Mouse (Mus musculus) MEL (cell line): ENCODE data around the gene Homer3. TPM values are rescaled to one million over a fixed set of nuclear protein-coding genes. Genes with fewer than 3 reads are reported as not detected.

ENCODE experiments used
- DNase-seq: peaks from one replicate; pipeline ENCODE4 v3.0.0; 2011; ENCODE audit warnings: low read depth, low spot score
- H3K27ac ChIP-seq: 2 replicates; pipeline ENCODE4 v1.5.1; 2012; ENCODE audit warnings: low read depth, mild to moderate bottlenecking, control low read depth, low read length, moderate library complexity; ENCODE audit not compliant: control insufficient read depth
- H3K27me3 ChIP-seq, 2 experiments: fragments of 150-350 bp in 1 of 2; sonication (generic) in 1 of 2; 2 replicates each; pipeline ENCODE4 v1.6.1; 2012; ENCODE audit warnings: low read length in 2 of 2, mild to moderate bottlenecking in 2 of 2, improper control_type of control experiment in 1 of 2, moderate library complexity in 1 of 2; ENCODE audit not compliant: insufficient read depth in 2 of 2, control insufficient read depth in 1 of 2
- H3K36me3 ChIP-seq, 2 experiments: 2 replicates each; pipeline ENCODE4 v1.6.1; 2012 to 2014; ENCODE audit warnings: low read length in 2 of 2, improper control_type of control experiment in 1 of 2, inconsistent platforms in 1 of 2, mild to moderate bottlenecking in 1 of 2; ENCODE audit not compliant: insufficient read depth in 2 of 2, control insufficient read depth in 1 of 2
- H3K4me1 ChIP-seq, 2 experiments: fragments of 150-350 bp in 1 of 2; sonication (generic) in 1 of 2; 2 replicates each; pipeline ENCODE4 v1.6.1; 2012; ENCODE audit warnings: low read length in 2 of 2, improper control_type of control experiment in 1 of 2, mild to moderate bottlenecking in 1 of 2; ENCODE audit not compliant: insufficient read depth in 2 of 2, control insufficient read depth in 1 of 2
- H3K4me3 ChIP-seq, 2 experiments: fragments of 150-350 bp in 1 of 2; sonication (generic) in 1 of 2; 2 replicates each; pipeline ENCODE4 v1.5.1; 2012; ENCODE audit warnings: low read depth in 2 of 2, low read length in 2 of 2, mild to moderate bottlenecking in 2 of 2, moderate library complexity in 2 of 2, control low read depth in 1 of 2, improper control_type of control experiment in 1 of 2; ENCODE audit not compliant: control insufficient read depth in 1 of 2, insufficient read depth in 1 of 2
- H3K79me2 ChIP-seq: 2 replicates; pipeline ENCODE4 v1.6.1; 2012; ENCODE audit warnings: mild to moderate bottlenecking, low read length, moderate library complexity; ENCODE audit not compliant: control insufficient read depth, poor library complexity, insufficient read depth
- H3K9ac ChIP-seq: 2 replicates; pipeline ENCODE4 v1.6.1; 2012; ENCODE audit warnings: low read depth, mild to moderate bottlenecking, control low read depth, low read length, moderate library complexity; ENCODE audit not compliant: control insufficient read depth, poor library complexity, severe bottlenecking
- H3K9me3 ChIP-seq: fragments of 150-350 bp; sonication (generic); replicated peaks from 2 replicates; pipeline ENCODE4 v1.6.1; 2012; ENCODE audit warnings: mild to moderate bottlenecking, low read length, improper control_type of control experiment, moderate library complexity; ENCODE audit not compliant: insufficient read depth
- BHLHE40 ChIP-seq: IDR thresholded peaks from 2 replicates; pipeline ENCODE4 v1.6.1; 2012; ENCODE audit warnings: low read depth, mild to moderate bottlenecking, inconsistent platforms, low read length, improper control_type of control experiment, borderline replicate concordance
- CTCF ChIP-seq, 3 experiments: IDR thresholded peaks in 2 of 3; conservative IDR thresholded peaks in 1 of 3; 2 replicates each; pipeline ENCODE4 v1.5.1; 2011 to 2012; ENCODE audit warnings: low read length in 3 of 3, low read depth in 2 of 3, mild to moderate bottlenecking in 2 of 3, improper control_type of control experiment in 1 of 3, inconsistent platforms in 1 of 3, mixed read lengths in 1 of 3, moderate library complexity in 1 of 3; ENCODE audit not compliant: control insufficient read depth in 1 of 3, insufficient read depth in 1 of 3, poor library complexity in 1 of 3, severe bottlenecking in 1 of 3
- E2F4 ChIP-seq: IDR thresholded peaks from 2 replicates; pipeline ENCODE4 v1.6.1; 2011; ENCODE audit warnings: low read depth, low read length, improper control_type of control experiment, borderline replicate concordance
- KAT2A ChIP-seq: conservative IDR thresholded peaks from 2 replicates; pipeline ENCODE4 v1.6.1; 2012; ENCODE audit warnings: low read depth, low read length, improper control_type of control experiment, inconsistent platforms
- MAFK ChIP-seq: IDR thresholded peaks from 2 replicates; pipeline ENCODE4 v1.6.1; 2011; ENCODE audit warnings: low read depth, mild to moderate bottlenecking, low read length, improper control_type of control experiment, borderline replicate concordance
- MAX ChIP-seq: IDR thresholded peaks from 2 replicates; pipeline ENCODE4 v1.6.1; 2011; ENCODE audit warnings: low read length, improper control_type of control experiment
- MAZ ChIP-seq: IDR thresholded peaks from 2 replicates; pipeline ENCODE4 v1.6.1; 2012; ENCODE audit warnings: low read depth, mild to moderate bottlenecking, inconsistent platforms, low read length, improper control_type of control experiment
- MXI1 ChIP-seq: IDR thresholded peaks from 2 replicates; pipeline ENCODE4 v1.6.1; 2011; ENCODE audit warnings: mild to moderate bottlenecking, low read depth, low read length, improper control_type of control experiment
- MYB ChIP-seq: IDR thresholded peaks from 2 replicates; pipeline ENCODE4 v1.6.1; 2011; ENCODE audit warnings: mild to moderate bottlenecking, low read depth, low read length, improper control_type of control experiment
- MYC ChIP-seq: IDR thresholded peaks from 2 replicates; pipeline ENCODE4 v1.6.1; 2011; ENCODE audit warnings: low read depth, mild to moderate bottlenecking, low read length, improper control_type of control experiment, moderate library complexity
- NELFE ChIP-seq: IDR thresholded peaks from 2 replicates; pipeline ENCODE4 v1.6.1; 2011; ENCODE audit warnings: low read depth, low read length, improper control_type of control experiment
- POLR2A ChIP-seq, 2 experiments: IDR thresholded peaks; 2 replicates each; pipeline ENCODE4 v1.6.1; 2011 to 2012; ENCODE audit warnings: low read length in 2 of 2, mild to moderate bottlenecking in 2 of 2, control low read depth in 1 of 2, improper control_type of control experiment in 1 of 2, low read depth in 1 of 2, moderate library complexity in 1 of 2; ENCODE audit not compliant: control insufficient read depth in 1 of 2, insufficient read depth in 1 of 2, poor library complexity in 1 of 2
- POLR2AphosphoS5 ChIP-seq: IDR thresholded peaks from 2 replicates; pipeline ENCODE4 v1.6.1; 2012; ENCODE audit warnings: low read depth, borderline replicate concordance, mild to moderate bottlenecking, inconsistent platforms, low read length, moderate library complexity, mixed read lengths
- RAD21 ChIP-seq: IDR thresholded peaks from 2 replicates; pipeline ENCODE4 v1.6.1; 2011; ENCODE audit warnings: mild to moderate bottlenecking, low read depth, low read length, improper control_type of control experiment
- RCOR1 ChIP-seq: IDR thresholded peaks from 2 replicates; pipeline ENCODE4 v1.6.1; 2012; ENCODE audit warnings: low read depth, mild to moderate bottlenecking, inconsistent platforms, low read length, improper control_type of control experiment
- SIN3A ChIP-seq: IDR thresholded peaks from 2 replicates; pipeline ENCODE4 v1.6.1; 2012; ENCODE audit warnings: low read length, improper control_type of control experiment, inconsistent platforms
- SMC3 ChIP-seq: IDR thresholded peaks from 2 replicates; pipeline ENCODE4 v1.6.1; 2011; ENCODE audit warnings: low read depth, low read length, improper control_type of control experiment
- TBP ChIP-seq: IDR thresholded peaks from 2 replicates; pipeline ENCODE4 v1.8.0; 2011; ENCODE audit warnings: low read depth, low read length, improper control_type of control experiment
- USF1 ChIP-seq: IDR thresholded peaks from 2 replicates; pipeline ENCODE4 v1.6.1; 2014; ENCODE audit warnings: low read depth, mild to moderate bottlenecking, inconsistent platforms, low read length, improper control_type of control experiment, moderate library complexity
- USF2 ChIP-seq, 2 experiments: IDR thresholded peaks; 2 replicates each; pipeline ENCODE4 v1.6.1; 2011 to 2012; ENCODE audit warnings: improper control_type of control experiment in 2 of 2, low read length in 2 of 2, borderline replicate concordance in 1 of 2, inconsistent platforms in 1 of 2, low read depth in 1 of 2, mild to moderate bottlenecking in 1 of 2; ENCODE audit not compliant: insufficient read depth in 1 of 2
- ZC3H11A ChIP-seq: IDR thresholded peaks from 2 replicates; pipeline ENCODE4 v1.6.1; 2012; ENCODE audit warnings: low read depth, mild to moderate bottlenecking, inconsistent platforms, low read length, improper control_type of control experiment
- ZKSCAN1 ChIP-seq: IDR thresholded peaks from 2 replicates; pipeline ENCODE4 v1.6.1; 2012; ENCODE audit warnings: low read depth, mild to moderate bottlenecking, inconsistent platforms, low read length, improper control_type of control experiment, moderate library complexity
- polyA plus RNA-seq, 2 experiments: library from polyadenylated mRNA; stranded (reverse) in 1 of 2; unstranded in 1 of 2; fragments of >175 nt in 1 of 2; fragments of >200 nt in 1 of 2; gene quantifications; 2 replicates each; pipeline versions ENCODE4 v1.2.1 to v1.2.4; 2012; ENCODE audit warnings: low replicate concordance in 2 of 2, low read depth in 1 of 2; ENCODE audit not compliant: insufficient read length in 2 of 2, insufficient read depth in 1 of 2, missing spikeins in 1 of 2
- total RNA-seq: library from RNA; depleted of rRNA; stranded (reverse); fragments of 300-350 nt; gene quantifications from 2 replicates; pipeline ENCODE4 v1.2.3, GENCODE M21; 2012

Gene Homer3
- total and polyA plus RNA-seq, 3 experiments, result 12.2 to 22.8 TPM; not detected in 1

GRCm38 (mm10) chr8:70285304-70285703, 2.7 kb downstream of the Homer3 start:
- Histone ChIP-seq H3K4me3 (no peak overlapping the region), H3K27me3 (no peaks in the 10 kb centered on the region), H3K27ac (no peak overlapping the region), H3K79me2 (peaks cover 5% of the 10 kb centered on the region; the same call in 1 of the 2 replicates), H3K36me3 (peaks cover 0 to 2% of the 10 kb centered on the region in 2 experiments; a peak in 2 of 4 replicates), H3K9ac (no peak overlapping the region), H3K4me1 (peaks cover 0 to 10% of the 10 kb centered on the region in 2 experiments; a peak in 3 of 4 replicates), H3K9me3 (no peaks in the 10 kb centered on the region)
- TF ChIP-seq MAFK, result no peak
- TF ChIP-seq USF2 (IDR thresholded peaks at IDR 0.05; ENCODE audit: borderline replicate concordance in 1 of 2, insufficient read depth in 1 of 2, low read depth in 1 of 2, low read length in 2 of 2), result no peak
- TF ChIP-seq NELFE, result no peak
- no peak for TF ChIP-seq POLR2A (IDR thresholded peaks at IDR 0.05; ENCODE audit: control insufficient read depth in 1 of 2, insufficient read depth in 1 of 2, low read depth in 1 of 2, low read length in 2 of 2, poor library complexity in 1 of 2)
- TF ChIP-seq ZC3H11A, result no peak
- TF ChIP-seq MAX, result no peak
- no peak for TF ChIP-seq RCOR1
- no peak for TF ChIP-seq SMC3
- no peak for TF ChIP-seq MYC
- no peak for TF ChIP-seq MXI1
- TF ChIP-seq TBP, result no peak
- TF ChIP-seq SIN3A, result no peak
- no peak for TF ChIP-seq RAD21
- no peak for TF ChIP-seq E2F4
- no peak for TF ChIP-seq POLR2AphosphoS5
- TF ChIP-seq KAT2A, result no peak
- DNase-seq, result no peak

- peaks cover 0 to 7% of the 10 kb centered on the region in 2 experiments; a peak in 2 of 4 replicates for H3K4me1 ChIP-seq
- no peak overlapping the region for H3K27ac ChIP-seq
- TF ChIP-seq BHLHE40, result no peak
- no peak for TF ChIP-seq E2F4
- TF ChIP-seq MAZ, result no peak
- TF ChIP-seq MAX, result no peak
- TF ChIP-seq USF1, result no peak
- TF ChIP-seq ZKSCAN1, result no peak
- no peak for TF ChIP-seq RCOR1
- TF ChIP-seq RAD21, result peak; percentile 31
- no peak for TF ChIP-seq MYB
- peak; percentile 54 to 72 (median 58) for TF ChIP-seq CTCF (IDR thresholded peaks at IDR 0.05 in 2 of 3, conservative IDR thresholded peaks at IDR 0.05 in 1 of 3; ENCODE audit: control insufficient read depth in 1 of 3, insufficient read depth in 1 of 3, low read depth in 2 of 3, low read length in 3 of 3, poor library complexity in 1 of 3, severe bottlenecking in 1 of 3)
- TF ChIP-seq SMC3, result peak; percentile 24
- peak; percentile 66 for DNase-seq
- no peaks in the 10 kb centered on the region for H3K9me3 ChIP-seq
- H3K4me3 ChIP-seq, result no peak overlapping the region
- H3K9ac ChIP-seq, result no peak overlapping the region
- H3K36me3 ChIP-seq, result peaks cover 0 to 2% of the 10 kb centered on the region in 2 experiments; a peak in 2 of 4 replicates
- peaks cover 5% of the 10 kb centered on the region; the same call in 1 of the 2 replicates for H3K79me2 ChIP-seq
- H3K27me3 ChIP-seq, result no peaks in the 10 kb centered on the region
Measured at GRCm38 (mm10) chr8:70286737-70287136, 4.1 kb downstream of the Homer3 start.
